Mouse (Mus musculus): ENCODE measurements at regions not wholly inside any gene's neighbourhood (a gene's known extent, or its start where the extent isn't known, plus 50 kb on each side); places are given as distances from the start of the nearest gene placed in this dataset.
A peak's percentile ranks its signal among the peaks of the same experiment; 100 is the strongest.

GRCm38 (mm10) chr15:36945309-36945708 lies 62.3 kb downstream of the Zfp706 start:
- no peak for ATAC-seq (ENCODE audit: insufficient number of reproducible peaks, low FRiP score, low TSS enrichment)

DNA sequence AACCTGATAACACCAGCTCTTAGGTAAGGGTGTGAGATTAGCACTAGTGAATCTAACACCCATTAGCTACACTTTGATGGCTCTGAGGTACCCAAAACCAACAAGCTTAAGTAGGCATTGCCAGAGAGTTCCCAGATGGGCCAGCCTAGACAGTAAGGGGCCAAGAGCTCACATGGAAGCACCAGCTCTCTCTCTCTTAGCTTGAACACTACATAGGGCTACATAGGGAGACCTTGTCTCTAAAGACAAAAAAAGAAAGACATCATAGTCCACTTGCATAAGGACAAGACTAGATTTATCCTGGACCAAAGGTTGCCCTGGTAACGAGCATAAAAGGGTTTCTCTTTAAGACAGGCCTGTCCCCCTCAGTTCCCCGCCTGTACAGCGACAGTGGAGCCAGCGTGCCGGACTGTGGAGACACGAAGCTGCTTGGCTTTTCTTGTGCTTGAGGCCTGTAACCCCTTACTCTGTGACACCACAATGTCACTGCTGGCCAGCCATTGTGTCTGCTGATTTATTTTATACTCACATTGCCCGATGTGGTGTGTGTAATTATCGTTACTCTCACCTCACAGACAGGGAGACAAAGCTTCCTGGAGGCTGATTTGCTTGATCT lies 62.9 kb downstream of the Zfp706 start:
- ATAC-seq (ENCODE audit: insufficient number of reproducible peaks, low FRiP score, low TSS enrichment), result no peak

- 0 out of 2 replicates have a peak, but pooled peaks have one; percentile 9 for ATAC-seq (ENCODE audit: insufficient number of reproducible peaks, low FRiP score, low TSS enrichment)
Measured at GRCm38 (mm10) chr15:36943492-36944112, 64.0 kb downstream of the Zfp706 start.

DNA sequence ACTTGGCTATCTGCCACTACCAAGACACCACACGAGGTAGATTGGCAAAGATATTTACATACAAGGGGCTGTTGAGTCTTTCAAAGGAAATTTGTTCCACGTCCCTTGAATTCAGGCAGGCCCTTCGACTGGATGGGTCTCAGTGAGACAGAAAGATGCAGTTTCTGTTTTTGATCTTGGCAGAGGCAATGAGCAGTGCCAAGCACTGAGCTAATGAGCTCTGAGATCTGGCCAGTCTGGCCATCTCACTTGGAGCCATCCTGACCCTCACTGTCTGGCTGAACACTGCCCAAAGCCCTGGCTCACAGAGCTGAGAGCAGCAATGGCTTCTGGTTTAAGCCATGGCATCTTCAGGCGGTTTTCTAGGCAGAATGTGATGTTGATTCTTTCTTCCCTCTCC lies 65.3 kb downstream of the Zfp706 start:
- ATAC-seq (ENCODE audit: insufficient number of reproducible peaks, low FRiP score, low TSS enrichment), result no peak

- no peak for ATAC-seq (ENCODE audit: insufficient number of reproducible peaks, low FRiP score, low TSS enrichment)
Measured at GRCm38 (mm10) chr15:36941741-36942140, 65.8 kb downstream of the Zfp706 start.

- ATAC-seq (ENCODE audit: insufficient number of reproducible peaks, low FRiP score, low TSS enrichment), result no peak
Measured at GRCm38 (mm10) chr15:36939608-36940007, 68.0 kb downstream of the Zfp706 start.

DNA sequence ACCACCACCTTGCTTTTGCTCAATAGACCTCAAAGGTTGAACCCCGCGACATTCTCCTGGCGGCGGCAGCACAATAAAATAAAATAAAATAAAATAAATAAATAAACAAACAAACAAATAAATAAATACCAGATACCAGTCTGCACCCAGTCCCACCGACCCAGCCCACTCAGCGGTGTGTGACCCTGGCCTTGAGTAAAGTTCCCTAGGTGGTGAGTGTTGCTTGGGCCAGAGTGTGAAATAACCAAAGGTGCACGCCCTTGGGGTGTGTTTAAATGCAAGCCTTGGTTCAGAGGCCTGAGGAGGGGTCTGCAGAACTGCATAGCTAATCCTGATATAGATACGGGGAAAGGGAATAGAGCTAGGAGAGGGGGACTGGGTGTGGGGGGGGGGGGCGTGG lies 68.4 kb downstream of the Zfp706 start:
- ATAC-seq (ENCODE audit: insufficient number of reproducible peaks, low FRiP score, low TSS enrichment), result no peak

- ATAC-seq (ENCODE audit: insufficient number of reproducible peaks, low FRiP score, low TSS enrichment), result peak; percentile 86
Measured at GRCm38 (mm10) chr15:36938511-36939150, 68.9 kb downstream of the Zfp706 start.

DNA sequence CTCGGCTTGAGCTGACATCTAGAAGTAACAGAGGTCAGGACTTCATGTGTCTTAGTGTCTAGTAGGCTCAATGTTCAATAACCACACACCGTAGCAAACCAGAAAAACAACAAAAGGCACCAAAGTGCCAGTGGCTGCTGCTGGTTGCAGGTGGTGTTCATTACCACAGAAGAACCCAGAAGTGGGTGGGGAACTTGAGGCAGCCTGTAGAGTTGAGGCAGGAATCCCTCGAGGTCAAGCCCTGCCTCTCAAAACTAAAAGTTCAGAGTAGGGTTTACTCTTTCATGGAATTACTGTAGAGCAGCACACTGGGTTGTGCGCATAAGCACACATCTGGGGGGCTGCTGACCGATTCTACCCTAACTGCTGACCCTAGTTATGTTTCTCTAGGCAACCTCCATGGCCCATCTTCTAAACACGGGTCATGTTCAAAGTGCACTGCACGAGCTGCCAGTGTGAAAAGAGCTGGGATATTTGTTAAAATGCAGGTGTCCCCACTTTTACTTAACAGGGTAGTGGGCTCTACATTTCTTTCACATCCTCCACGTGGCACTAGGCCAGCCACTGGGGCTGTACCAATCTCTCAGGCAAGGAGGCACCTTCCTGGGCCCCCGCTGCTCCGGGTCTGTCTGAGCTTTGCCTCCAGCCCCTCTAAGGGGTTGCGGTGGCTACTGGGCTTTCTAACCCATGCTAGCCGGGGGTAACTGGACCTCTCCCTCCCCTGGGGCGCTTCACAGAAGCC lies 69.6 kb downstream of the Zfp706 start:
- ATAC-seq (ENCODE audit: insufficient number of reproducible peaks, low FRiP score, low TSS enrichment), result no peak

- ATAC-seq (ENCODE audit: insufficient number of reproducible peaks, low FRiP score, low TSS enrichment), result no peak
Measured at GRCm38 (mm10) chr15:36937067-36937657, 70.4 kb downstream of the Zfp706 start.

- no peak for ATAC-seq (ENCODE audit: insufficient number of reproducible peaks, low FRiP score, low TSS enrichment)
Measured at GRCm38 (mm10) chr15:36934801-36935200, 72.8 kb downstream of the Zfp706 start.

GRCm38 (mm10) chr15:36933581-36933991 lies 74.0 kb downstream of the Zfp706 start:
- no peak for ATAC-seq (ENCODE audit: insufficient number of reproducible peaks, low FRiP score, low TSS enrichment)

- ATAC-seq (ENCODE audit: insufficient number of reproducible peaks, low FRiP score, low TSS enrichment), result no peak
Measured at GRCm38 (mm10) chr15:36931460-36931859, 76.1 kb downstream of the Zfp706 start.

GRCm38 (mm10) chr15:36930433-36930832 lies 77.1 kb downstream of the Zfp706 start:
- no peak for ATAC-seq (ENCODE audit: insufficient number of reproducible peaks, low FRiP score, low TSS enrichment)

- no peak for ATAC-seq (ENCODE audit: insufficient number of reproducible peaks, low FRiP score, low TSS enrichment)
Measured at GRCm38 (mm10) chr15:36929786-36930185, 77.8 kb downstream of the Zfp706 start.

DNA sequence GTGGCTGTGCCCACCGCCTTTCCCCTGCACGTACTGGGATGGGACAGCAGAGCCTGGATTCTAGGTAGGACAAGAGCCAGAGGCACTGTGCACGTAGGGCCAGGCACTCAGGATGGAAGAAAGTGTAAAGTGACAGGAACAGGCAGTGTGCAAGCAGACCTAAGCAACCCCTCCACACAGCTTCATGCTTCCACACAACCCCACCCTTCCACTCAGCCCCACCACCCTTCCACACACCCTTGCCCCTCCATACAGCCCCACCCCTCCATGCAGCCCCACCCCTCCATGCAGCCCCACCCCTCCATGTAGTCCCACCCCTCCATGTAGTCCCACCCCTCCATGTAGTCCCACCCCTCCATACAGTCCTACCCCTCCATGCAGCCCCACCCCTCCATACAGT lies 78.5 kb downstream of the Zfp706 start:
- no peak for ATAC-seq (ENCODE audit: insufficient number of reproducible peaks, low FRiP score, low TSS enrichment)

- no peak for ATAC-seq (ENCODE audit: insufficient number of reproducible peaks, low FRiP score, low TSS enrichment)
Measured at GRCm38 (mm10) chr15:36928678-36929077, 78.9 kb downstream of the Zfp706 start.

- ATAC-seq (ENCODE audit: insufficient number of reproducible peaks, low FRiP score, low TSS enrichment), result no peak
Measured at GRCm38 (mm10) chr15:36927436-36927835, 80.1 kb downstream of the Zfp706 start.

DNA sequence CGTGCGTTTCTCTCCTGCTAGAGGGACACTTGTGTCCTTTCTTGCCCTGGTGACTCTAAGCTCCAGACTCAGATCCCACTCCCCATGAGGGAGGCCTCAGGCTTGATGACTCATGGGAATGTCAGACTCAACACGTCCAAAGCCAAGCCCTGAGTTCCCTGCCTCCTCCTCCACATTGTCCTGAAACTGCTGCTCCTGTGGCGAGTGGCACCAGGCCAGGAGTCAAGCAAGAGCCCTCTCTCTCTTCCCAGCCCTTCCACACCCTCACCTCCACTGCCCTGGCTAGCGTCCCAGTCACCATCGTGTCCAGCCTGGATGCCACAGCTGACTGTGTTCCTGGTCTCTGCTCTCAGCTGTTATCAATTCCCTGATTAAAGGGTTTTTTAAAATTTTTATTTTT lies 83.4 kb downstream of the Zfp706 start:
- peak; percentile 43; the same call in 1 of the 2 replicates for ATAC-seq (ENCODE audit: insufficient number of reproducible peaks, low FRiP score, low TSS enrichment)

DNA sequence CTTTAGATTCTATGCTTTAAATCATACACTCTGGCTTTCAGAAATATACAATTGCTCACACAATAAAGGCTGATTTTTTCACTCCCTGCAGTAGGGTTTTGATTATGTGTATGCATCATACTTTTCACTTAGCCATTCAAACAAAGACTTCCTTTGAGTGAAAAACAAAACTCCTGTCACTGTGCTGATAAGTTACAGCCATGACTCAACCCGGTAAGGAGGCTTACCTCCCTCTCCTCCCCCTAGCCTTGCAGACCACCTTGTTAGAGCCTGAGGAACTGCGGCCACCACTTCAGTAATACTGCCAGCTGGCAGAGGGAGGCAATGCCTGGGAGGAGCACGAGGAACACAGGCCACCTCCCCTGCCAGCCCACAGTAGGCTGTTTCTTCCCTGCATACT lies 86.2 kb downstream of the Zfp706 start:
- no peak for ATAC-seq (ENCODE audit: insufficient number of reproducible peaks, low FRiP score, low TSS enrichment)

GRCm38 (mm10) chr15:36920886-36921285 lies 86.7 kb downstream of the Zfp706 start:
- ATAC-seq (ENCODE audit: insufficient number of reproducible peaks, low FRiP score, low TSS enrichment), result no peak
